ENCODE assay signal across 15 mouse cellular contexts in the genomic region with DNA sequence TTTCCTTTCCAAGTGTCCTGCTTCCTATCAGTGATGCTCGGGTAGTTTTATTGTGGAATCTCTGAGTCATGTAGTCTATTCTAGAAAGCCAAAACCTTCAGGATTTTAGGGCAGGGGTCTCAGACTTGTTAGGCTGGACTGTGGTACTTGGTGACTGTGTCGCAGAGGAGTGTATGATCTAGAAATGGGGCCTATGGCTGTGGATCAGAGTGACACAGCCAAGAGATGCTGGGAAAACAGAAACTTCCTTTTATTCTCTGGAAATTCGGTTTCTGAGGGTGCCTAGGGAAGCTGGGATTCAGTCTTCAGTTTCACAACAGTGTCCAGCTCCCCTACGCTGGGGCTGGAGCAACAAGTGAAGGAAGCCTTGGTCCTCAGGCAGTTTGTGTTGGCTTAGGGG. TPM values are rescaled to one million over a fixed set of nuclear protein-coding genes. Genes with fewer than 3 reads are reported as not detected.
DNase-seq lines count a peak whose midpoint lies in the region; ATAC-seq and TF ChIP-seq lines count a peak whose summit lies in the region.
"Had no signal": no experiment of that assay in that cellular context is flagged by ENCODE, and none has a peak within 500 bp of the region (broad histone marks: within the 10 kb centered on the region; RNA-seq: fewer than 3 reads in every experiment).

No protein-coding gene starts in this region.

- 0 out of 2 replicates have a peak, but pooled peaks cover 2% of the 10 kb centered on the region for H3K4me1 ChIP-seq in heart, embryonic 10.5 days
- H3K4me1 ChIP-seq in forebrain, embryonic 14.5 days (ENCODE audit: control insufficient read depth, insufficient read depth, low read length) = peaks cover 24% of the 10 kb centered on the region
- peaks cover 19% of the 10 kb centered on the region for H3K4me1 ChIP-seq in hindbrain, postnatal 0 days (ENCODE audit: insufficient read depth, low read length)
- H3K4me1 ChIP-seq in neural tube, embryonic 12.5 days = peaks cover 22% of the 10 kb centered on the region
- H3K4me1 ChIP-seq: liver, embryonic 12.5 days had no signal

- no peaks in the 10 kb centered on the region for H3K9me3 ChIP-seq in heart, embryonic 10.5 days
- H3K9me3 ChIP-seq in forebrain, embryonic 14.5 days (replicated peaks; ENCODE audit: control insufficient read depth, low read length) = no peaks in the 10 kb centered on the region
- H3K9me3 ChIP-seq in hindbrain, postnatal 0 days (ENCODE audit: low read length) = no peaks in the 10 kb centered on the region
- no peaks in the 10 kb centered on the region for H3K9me3 ChIP-seq in neural tube, embryonic 12.5 days
- H3K9me3 ChIP-seq: G1E; liver, embryonic 12.5 days had no signal

- H3K27ac ChIP-seq in heart, embryonic 10.5 days = no peak overlapping the region
- peak overlapping the region; percentile 80 for H3K27ac ChIP-seq in forebrain, embryonic 14.5 days (ENCODE audit: low read depth, low read length)
- H3K27ac ChIP-seq in hindbrain, postnatal 0 days = peak overlapping the region; percentile 82
- peak overlapping the region; percentile 46; the same call in 1 of the 2 replicates for H3K27ac ChIP-seq in neural tube, embryonic 12.5 days
- H3K27ac ChIP-seq: liver, embryonic 12.5 days had no signal

- peak; percentile 14; the same call in 1 of the 2 replicates for ATAC-seq in forebrain, embryonic 14.5 days
- ATAC-seq in hindbrain, postnatal 0 days = no peak
- ATAC-seq in neural tube, embryonic 12.5 days (ENCODE audit: low FRiP score, low read depth) = peak; percentile 11; the same call in 1 of the 2 replicates
- ATAC-seq: liver, embryonic 12.5 days; lung, postnatal 0 days had no signal

- no peak for TF ChIP-seq CTCF in hindbrain, postnatal 0 days (IDR thresholded peaks at IDR 0.05; ENCODE audit: low read depth)

- no peak overlapping the region for H3K4me3 ChIP-seq in heart, embryonic 10.5 days
- H3K4me3 ChIP-seq in forebrain, embryonic 14.5 days (ENCODE audit: low read depth, low read length) = no peak overlapping the region
- no peak overlapping the region for H3K4me3 ChIP-seq in hindbrain, postnatal 0 days (ENCODE audit: low read length)
- no peak overlapping the region for H3K4me3 ChIP-seq in neural tube, embryonic 12.5 days
- H3K4me3 ChIP-seq: erythroblast, embryonic 14.5 days; liver, embryonic 12.5 days had no signal

- H3K9ac ChIP-seq in forebrain, embryonic 14.5 days (ENCODE audit: low read length) = no peak overlapping the region
- H3K9ac ChIP-seq in hindbrain, postnatal 0 days (replicated peaks; ENCODE audit: low read length) = no peak overlapping the region
- no peak overlapping the region for H3K9ac ChIP-seq in neural tube, embryonic 12.5 days
- H3K9ac ChIP-seq: liver, embryonic 12.5 days had no signal

- H3K27me3 ChIP-seq in heart, embryonic 10.5 days (ENCODE audit: insufficient read depth, poor library complexity, severe bottlenecking) = peaks cover 66% of the 10 kb centered on the region
- H3K27me3 ChIP-seq in forebrain, embryonic 14.5 days (replicated peaks; ENCODE audit: control insufficient read depth, insufficient read depth, low read length) = no peaks in the 10 kb centered on the region
- no peaks in the 10 kb centered on the region for H3K27me3 ChIP-seq in hindbrain, postnatal 0 days (ENCODE audit: insufficient read depth, low read length)
- 0 out of 2 replicates have a peak, but pooled peaks cover 3% of the 10 kb centered on the region for H3K27me3 ChIP-seq in neural tube, embryonic 12.5 days (replicated peaks)

- H3K36me3 ChIP-seq in heart, embryonic 10.5 days = no peaks in the 10 kb centered on the region
- no peaks in the 10 kb centered on the region for H3K36me3 ChIP-seq in forebrain, embryonic 14.5 days (ENCODE audit: control insufficient read depth, insufficient read depth, low read length)
- H3K36me3 ChIP-seq in hindbrain, postnatal 0 days (ENCODE audit: insufficient read depth, low read length) = no peaks in the 10 kb centered on the region
- H3K36me3 ChIP-seq in neural tube, embryonic 12.5 days = no peaks in the 10 kb centered on the region
- H3K36me3 ChIP-seq: G1E; liver, embryonic 12.5 days had no signal

- DNase-seq in heart, adult 8-10 months (ENCODE audit: low spot score) = peak; percentile 41
- no peak for DNase-seq in heart, embryonic 10.5 days (ENCODE audit: low spot score)
- no peak for DNase-seq in forebrain, embryonic 14.5 days (ENCODE audit: low spot score)
- no peak for DNase-seq in hindbrain, postnatal 0 days (ENCODE audit: low spot score)
- no peak for DNase-seq in thymus, postnatal 4 days
- DNase-seq in cerebellum, adult 9-11 months = no peak
- no peak for DNase-seq in kidney, postnatal 10 days
- DNase-seq: B cell, adult 2 months; kidney, adult 18-20 months; thymus, postnatal 14 days had no signal

- WGBS in heart, embryonic 10.5 days = 45% methylated on average over 4 of the region's 4 CpGs
- 11% methylated on average over 4 of the region's 4 CpGs for WGBS in forebrain, embryonic 14.5 days
- 19% methylated on average over 4 of the region's 4 CpGs for WGBS in hindbrain, postnatal 0 days
- WGBS in neural tube, embryonic 12.5 days = 45% methylated on average over 4 of the region's 4 CpGs

- H3K4me2 ChIP-seq in forebrain, embryonic 14.5 days (ENCODE audit: low read length) = peak overlapping the region; percentile 4; the same call in 1 of the 2 replicates
- H3K4me2 ChIP-seq in hindbrain, postnatal 0 days (ENCODE audit: low read depth, low read length) = no peak overlapping the region
- 0 out of 2 replicates have a peak overlapping the region, but pooled peaks have one; percentile 7 for H3K4me2 ChIP-seq in neural tube, embryonic 12.5 days (replicated peaks)
- H3K4me2 ChIP-seq: liver, embryonic 12.5 days had no signal

RNA-seq across cellular contexts. Expression of gene Adcyap1r1, which starts 7.1 kb away (rescaled TPM):
- 1 to 10 TPM; 5.1 to 5.8 (median 5.4) TPM for total RNA-seq in heart, adult 8-10 months (2022)
- 1.3 and 1.8 TPM in 2 replicates for polyA plus RNA-seq in heart, embryonic 10.5 days (2016; fragmentation: Nextera tagmentation; extraction: Ambion mirVana)
- 25.8 and 30.7 TPM in 2 replicates for polyA plus RNA-seq in forebrain, embryonic 14.5 days (2014; fragmentation: Nextera tagmentation; extraction: Ambion mirVana)
- 236 and 269 TPM in 2 replicates for total RNA-seq in hindbrain, postnatal 0 days (2014; rRNA removed)
- polyA plus RNA-seq in hindbrain, postnatal 0 days (2015; fragmentation: Nextera tagmentation; extraction: Ambion mirVana) = 67.1 and 72.2 TPM in 2 replicates
- polyA plus RNA-seq in neural tube, embryonic 12.5 days (2016; fragmentation: Nextera tagmentation; extraction: Ambion mirVana) = 30.9 and 33.3 TPM in 2 replicates
- polyA plus RNA-seq: erythroblast, embryonic 14.5 days; G1E had no signal
